Mouse (Mus musculus): ENCODE results near the gene C1qb.
A peak's percentile ranks its signal among the peaks of the same experiment; 100 is the strongest.

C1qb gene

GRCm38 (mm10) chr4:136842802-136843201, 43.2 kb downstream of the C1qb start:
- DNase-seq (ENCODE audit: low read depth, low spot score), result no peak

- DNase-seq (ENCODE audit: low read depth, low spot score), result no peak
Measured at GRCm38 (mm10) chr4:136842033-136842432, 44.0 kb downstream of the C1qb start.

GRCm38 (mm10) chr4:136841056-136841455, 44.9 kb downstream of the C1qb start:
- DNase-seq (ENCODE audit: low read depth, low spot score), result peak; percentile 91

GRCm38 (mm10) chr4:136838462-136838861, 47.5 kb downstream of the C1qb start:
- DNase-seq (ENCODE audit: low read depth, low spot score), result no peak

- DNase-seq (ENCODE audit: low read depth, low spot score), result no peak
Measured at GRCm38 (mm10) chr4:136838026-136838425, 48.0 kb downstream of the C1qb start.

- peak; percentile 75 for DNase-seq (ENCODE audit: low read depth, low spot score)
Measured at GRCm38 (mm10) chr4:136836387-136836931, 49.5 kb downstream of the C1qb start.

GRCm38 (mm10) chr4:136835621-136836386, 50.2 kb downstream of the C1qb start, which contains the start of gene Ephb2:
Ephb2 (minus strand) TSS chr4:136835988.
- peak; percentile 81 for DNase-seq (ENCODE audit: low read depth, low spot score)

- DNase-seq (ENCODE audit: low read depth, low spot score), result no peak
Measured at GRCm38 (mm10) chr4:136834815-136835620, 51.0 kb downstream of the C1qb start.

- DNase-seq (ENCODE audit: low read depth, low spot score), result no peak
Measured at GRCm38 (mm10) chr4:136834439-136834814, 51.6 kb downstream of the C1qb start.

GRCm38 (mm10) chr4:136833619-136834351, 52.2 kb downstream of the C1qb start:
- DNase-seq (ENCODE audit: low read depth, low spot score), result no peak

GRCm38 (mm10) chr4:136832559-136833232, 53.3 kb downstream of the C1qb start:
- DNase-seq (ENCODE audit: low read depth, low spot score), result no peak

GRCm38 (mm10) chr4:136830272-136830823, 55.6 kb downstream of the C1qb start:
- no peak for DNase-seq (ENCODE audit: low read depth, low spot score)

All from mesoderm, embryonic 11.5 days (tissue).